ENCODE assay signal across 8 mouse cellular contexts in genomic region chr1:172513525-172514212, GRCm38 (mm10). TPM values are rescaled to one million over a fixed set of nuclear protein-coding genes. Genes with fewer than 3 reads are reported as not detected.
A peak's percentile ranks its signal among the peaks of the same experiment; 100 is the strongest.
DNase-seq lines count a peak whose midpoint lies in the region; ATAC-seq and TF ChIP-seq lines count a peak whose summit lies in the region.

No protein-coding gene starts in this region.

- no peak overlapping the region for H3K27ac ChIP-seq in ES-Bruce4 (ENCODE audit: insufficient read depth, low read length)
- peak overlapping the region; percentile 63 for H3K27ac ChIP-seq in intestine, embryonic 16.5 days (ENCODE audit: low read length)
- peak overlapping the region; percentile 75 for H3K27ac ChIP-seq in lung, embryonic 15.5 days

- WGBS in intestine, embryonic 16.5 days: 64% methylated on average over 17 of the region's 17 CpGs
- WGBS in lung, embryonic 15.5 days: 40% methylated on average over 17 of the region's 17 CpGs

- TF ChIP-seq POLR2A in ES-Bruce4 (IDR thresholded peaks at IDR 0.05; ENCODE audit: insufficient read depth, low read length): no peak

- no peak for TF ChIP-seq CTCF in ES-Bruce4 (IDR thresholded peaks at IDR 0.05; ENCODE audit: low read depth, low read length)

- H3K9me3 ChIP-seq in ES-Bruce4 (replicated peaks; ENCODE audit: control insufficient read depth, insufficient read depth, low read length, poor library complexity, severe bottlenecking): no peaks in the 10 kb centered on the region
- H3K9me3 ChIP-seq in intestine, embryonic 16.5 days (ENCODE audit: control insufficient read depth, low read length): no peaks in the 10 kb centered on the region
- H3K9me3 ChIP-seq in lung, embryonic 15.5 days: 0 out of 2 replicates have a peak, but pooled peaks cover 3% of the 10 kb centered on the region

- H3K4me3 ChIP-seq in ES-Bruce4 (ENCODE audit: low read depth, low read length): no peak overlapping the region
- H3K4me3 ChIP-seq in intestine, embryonic 16.5 days (ENCODE audit: low read length): no peak overlapping the region
- H3K4me3 ChIP-seq in lung, embryonic 15.5 days: no peak overlapping the region

- H3K27me3 ChIP-seq in ES-Bruce4 (ENCODE audit: control insufficient read depth, insufficient read depth, low read length, poor library complexity, severe bottlenecking): no peaks in the 10 kb centered on the region
- no peaks in the 10 kb centered on the region for H3K27me3 ChIP-seq in intestine, embryonic 16.5 days (replicated peaks; ENCODE audit: control insufficient read depth, insufficient read depth, low read length)
- no peaks in the 10 kb centered on the region for H3K27me3 ChIP-seq in lung, embryonic 15.5 days
- no peaks in the 10 kb centered on the region for H3K27me3 ChIP-seq in splenic B cell, adult 2 months (ENCODE audit: control insufficient read depth, insufficient read depth, low read length, poor library complexity, severe bottlenecking)

- peaks cover 2% of the 10 kb centered on the region for H3K4me1 ChIP-seq in ES-Bruce4 (ENCODE audit: control insufficient read depth, insufficient read depth, low read length)
- H3K4me1 ChIP-seq in intestine, embryonic 16.5 days (ENCODE audit: control insufficient read depth, insufficient read depth, low read length): peaks cover 19% of the 10 kb centered on the region
- H3K4me1 ChIP-seq in lung, embryonic 15.5 days: peaks cover 52% of the 10 kb centered on the region

- no peak for ATAC-seq in intestine, embryonic 16.5 days
- peak; percentile 71 for ATAC-seq in lung, embryonic 15.5 days (ENCODE audit: borderline replicate concordance, extremely low read depth, low FRiP score, low TSS enrichment)

- 0 out of 2 replicates have a peak overlapping the region, but pooled peaks have one; percentile 23 for H3K9ac ChIP-seq in ES-Bruce4 (ENCODE audit: low read depth, poor library complexity, severe bottlenecking)
- no peak overlapping the region for H3K9ac ChIP-seq in intestine, embryonic 16.5 days (ENCODE audit: low read depth, low read length)
- H3K9ac ChIP-seq in lung, embryonic 15.5 days: no peak overlapping the region

- H3K4me2 ChIP-seq in intestine, embryonic 16.5 days (ENCODE audit: low read depth, low read length): no peak overlapping the region
- H3K4me2 ChIP-seq in lung, embryonic 15.5 days: peak overlapping the region; percentile 35

- no peak for TF ChIP-seq EP300 in ES-Bruce4 (IDR thresholded peaks at IDR 0.05; ENCODE audit: insufficient read depth, low read depth, low read length)

- DNase-seq in CD4-positive helper T cell, adult 2 months (ENCODE audit: low read depth, low spot score): peak; percentile 89
- DNase-seq in gastrocnemius, postnatal 36 days: peak; percentile 38 to 49
- DNase-seq in splenic B cell, adult 2 months (ENCODE audit: low read depth, low spot score): peak; percentile 88
- DNase-seq in cerebellum, postnatal 36 days: no peak
- no peak for DNase-seq in cerebellum, adult 18-20 months

- H3K36me3 ChIP-seq in ES-Bruce4 (ENCODE audit: control insufficient read depth, insufficient read depth, low read length, poor library complexity, severe bottlenecking): no peaks in the 10 kb centered on the region
- no peaks in the 10 kb centered on the region for H3K36me3 ChIP-seq in intestine, embryonic 16.5 days (ENCODE audit: control insufficient read depth, insufficient read depth, low read length)
- peaks cover 7% of the 10 kb centered on the region for H3K36me3 ChIP-seq in lung, embryonic 15.5 days
- H3K36me3 ChIP-seq in splenic B cell, adult 2 months (ENCODE audit: control insufficient read depth, insufficient read depth, low read length, poor library complexity, severe bottlenecking): no peaks in the 10 kb centered on the region

- intact Hi-C loops in gastrocnemius, postnatal 36 days (cut with DNase I): no loop called here

RNA-seq across cellular contexts. Expression of gene Cfap45, which starts 6.9 kb away (rescaled TPM):
- 2.1 and 2.3 TPM in 2 replicates for polyA plus RNA-seq in ES-Bruce4 (2011; ENCODE audit: insufficient read depth, insufficient read length, low read depth, missing spikeins)
- total RNA-seq in gastrocnemius, postnatal 36 days (2021): under 1 TPM in 1 of 2 experiments, not detected in 1; 0.33 TPM
- 1.1 and 1.3 TPM in 2 replicates for polyA plus RNA-seq in intestine, embryonic 16.5 days (2015; fragmentation: Nextera tagmentation; extraction: Ambion mirVana)
- 8.1 and 10.7 TPM in 2 replicates for polyA plus RNA-seq in lung, embryonic 15.5 days (2015; fragmentation: Nextera tagmentation; extraction: Ambion mirVana)

RNA-seq across cellular contexts. Expression of gene Tagln2, which starts 13.8 kb away (rescaled TPM):
- 269 and 312 TPM in 2 replicates for polyA plus RNA-seq in ES-Bruce4 (2011; ENCODE audit: insufficient read depth, insufficient read length, low read depth, missing spikeins)
- total RNA-seq in gastrocnemius, postnatal 36 days (2021): 10 to 100 TPM; 20.4 to 23.5 TPM
- polyA plus RNA-seq in intestine, embryonic 16.5 days (2015; fragmentation: Nextera tagmentation; extraction: Ambion mirVana): 469 and 470 TPM in 2 replicates
- 541 and 580 TPM in 2 replicates for polyA plus RNA-seq in lung, embryonic 15.5 days (2015; fragmentation: Nextera tagmentation; extraction: Ambion mirVana)

RNA-seq across cellular contexts. Expression of gene Igsf9, which starts 32.1 kb away (rescaled TPM):
- 40.5 and 40.6 TPM in 2 replicates for polyA plus RNA-seq in ES-Bruce4 (2011; ENCODE audit: insufficient read depth, insufficient read length, low read depth, missing spikeins)
- total RNA-seq in gastrocnemius, postnatal 36 days (2021): under 1 TPM; 0.36 to 0.59 TPM
- polyA plus RNA-seq in intestine, embryonic 16.5 days (2015; fragmentation: Nextera tagmentation; extraction: Ambion mirVana): 109 and 110 TPM in 2 replicates
- 21.7 and 22.5 TPM in 2 replicates for polyA plus RNA-seq in lung, embryonic 15.5 days (2015; fragmentation: Nextera tagmentation; extraction: Ambion mirVana)

RNA-seq across cellular contexts. Expression of gene Slamf9, which starts 38.5 kb away (rescaled TPM):
- 0.46 and 0.85 TPM in 2 replicates for polyA plus RNA-seq in ES-Bruce4 (2011; ENCODE audit: insufficient read depth, insufficient read length, low read depth, missing spikeins)
- under 1 TPM; 0.20 to 0.33 TPM for total RNA-seq in gastrocnemius, postnatal 36 days (2021)
- polyA plus RNA-seq in intestine, embryonic 16.5 days (2015; fragmentation: Nextera tagmentation; extraction: Ambion mirVana): 1.6 and 2.3 TPM in 2 replicates
- 0.31 and 0.51 TPM in 2 replicates for polyA plus RNA-seq in lung, embryonic 15.5 days (2015; fragmentation: Nextera tagmentation; extraction: Ambion mirVana)

RNA-seq across cellular contexts. Expression of gene Vsig8, which starts 42.1 kb away (rescaled TPM):
- polyA plus RNA-seq in ES-Bruce4 (2011; ENCODE audit: insufficient read depth, insufficient read length, low read depth, missing spikeins): 0.37 TPM in 1 of 2 replicates, not detected in the other
- not detected for total RNA-seq in gastrocnemius, postnatal 36 days (2021)
- polyA plus RNA-seq in intestine, embryonic 16.5 days (2015; fragmentation: Nextera tagmentation; extraction: Ambion mirVana): 0.15 and 0.31 TPM in 2 replicates
- 0.24 and 0.47 TPM in 2 replicates for polyA plus RNA-seq in lung, embryonic 15.5 days (2015; fragmentation: Nextera tagmentation; extraction: Ambion mirVana)

Comparison
In these comparisons a context has a peak if more than half of its experiments do, and no peak if none do; other contexts are left out.
1. DNase-seq: peak in CD4-positive helper T cell, adult 2 months (single experiment), gastrocnemius, postnatal 36 days (2 of 2) and splenic B cell, adult 2 months (single experiment); none in cerebellum, postnatal 36 days (0 of 2) and cerebellum, adult 18-20 months (0 of 2).